Mouse (Mus musculus): ENCODE measurements around the gene Cyb5rl. TPM values are rescaled to one million over a fixed set of nuclear protein-coding genes. Genes with fewer than 3 reads are reported as not detected.

The Cyb5rl gene
- polyA plus RNA-seq, 1 experiment from 2014 or later, result 6.6 TPM

DNA sequence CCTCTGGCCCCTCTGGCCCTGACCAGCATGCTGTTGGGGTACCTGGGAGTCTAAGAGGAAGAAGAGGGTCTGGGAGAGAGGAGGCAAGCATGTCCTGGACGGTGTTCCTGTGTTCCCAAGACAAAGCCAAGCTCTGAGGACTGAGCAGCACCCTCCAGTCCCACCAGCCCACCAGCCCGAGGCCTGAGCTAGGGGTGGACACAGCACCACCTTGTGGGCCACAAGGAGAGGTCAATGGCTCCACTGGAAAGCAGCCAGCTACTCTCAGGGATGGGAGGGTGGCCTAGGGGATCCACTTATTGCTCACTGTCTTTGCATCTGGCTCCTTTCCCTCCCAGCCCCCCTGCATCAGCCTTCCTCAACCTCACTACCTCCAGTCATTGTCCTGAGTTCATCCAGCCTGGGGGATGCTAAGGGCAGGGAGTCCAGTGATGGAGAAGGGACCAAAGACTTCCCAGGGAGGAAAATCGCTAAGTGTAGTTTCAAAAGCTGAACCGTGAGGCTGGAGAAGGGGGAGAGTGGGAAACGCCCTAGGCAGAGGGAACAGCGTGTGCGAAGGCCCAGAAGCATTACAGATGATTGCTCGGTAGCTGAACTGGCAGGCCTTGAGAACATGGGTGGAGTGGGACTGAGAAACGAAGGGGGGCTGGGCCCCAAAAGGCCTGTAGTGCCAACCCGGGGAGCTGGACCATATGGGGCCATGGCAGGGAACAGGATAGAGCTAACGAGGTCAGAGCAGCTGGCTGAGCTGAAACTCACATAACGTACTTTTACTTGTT, 54.6 kb downstream of the Cyb5rl start:
- peaks cover 10% of the 10 kb centered on the region for H3K4me1 ChIP-seq (replicated peaks)
- H3K27ac ChIP-seq, result no peak overlapping the region
- H3K4me3 ChIP-seq (replicated peaks), result no peak overlapping the region
- 54% methylated on average over 12 of the region's 12 CpGs for WGBS
- no peaks in the 10 kb centered on the region for H3K9me3 ChIP-seq
- no peaks in the 10 kb centered on the region for H3K27me3 ChIP-seq (replicated peaks)
- H3K9ac ChIP-seq, result no peak overlapping the region
- no peaks in the 10 kb centered on the region for H3K36me3 ChIP-seq
- ATAC-seq, result 0 out of 2 replicates have a peak, but pooled peaks have one; percentile 18
- H3K4me2 ChIP-seq (replicated peaks), result no peak overlapping the region

DNA sequence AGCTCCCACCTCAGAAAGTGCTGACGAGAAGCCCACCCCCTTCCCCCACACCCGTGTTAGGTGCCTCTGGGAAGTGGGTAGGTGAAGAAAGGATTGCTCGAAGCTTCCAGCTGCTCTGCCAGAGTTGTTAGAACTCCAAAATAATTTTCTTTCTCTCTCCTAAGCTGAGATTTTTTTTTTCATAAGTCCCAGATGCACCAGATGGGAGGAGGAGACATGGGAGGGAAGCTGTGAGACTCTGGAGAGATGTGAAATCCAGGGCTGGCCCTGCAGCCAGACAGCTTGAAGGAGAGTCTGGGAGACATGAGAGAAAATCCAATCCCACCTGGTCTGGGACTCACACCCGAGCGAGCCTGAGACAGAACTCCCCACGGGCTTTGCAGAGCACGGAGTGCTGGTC, 57.6 kb downstream of the Cyb5rl start:
- H3K4me3 ChIP-seq (replicated peaks), result no peak overlapping the region
- no peaks in the 10 kb centered on the region for H3K36me3 ChIP-seq
- 50% methylated on average over 7 of the region's 7 CpGs for WGBS
- no peaks in the 10 kb centered on the region for H3K27me3 ChIP-seq (replicated peaks)
- H3K9ac ChIP-seq, result no peak overlapping the region
- no peak for ATAC-seq
- H3K9me3 ChIP-seq, result no peaks in the 10 kb centered on the region
- peaks cover 18% of the 10 kb centered on the region for H3K4me1 ChIP-seq (replicated peaks)
- H3K4me2 ChIP-seq (replicated peaks), result no peak overlapping the region
- no peak overlapping the region for H3K27ac ChIP-seq

DNA sequence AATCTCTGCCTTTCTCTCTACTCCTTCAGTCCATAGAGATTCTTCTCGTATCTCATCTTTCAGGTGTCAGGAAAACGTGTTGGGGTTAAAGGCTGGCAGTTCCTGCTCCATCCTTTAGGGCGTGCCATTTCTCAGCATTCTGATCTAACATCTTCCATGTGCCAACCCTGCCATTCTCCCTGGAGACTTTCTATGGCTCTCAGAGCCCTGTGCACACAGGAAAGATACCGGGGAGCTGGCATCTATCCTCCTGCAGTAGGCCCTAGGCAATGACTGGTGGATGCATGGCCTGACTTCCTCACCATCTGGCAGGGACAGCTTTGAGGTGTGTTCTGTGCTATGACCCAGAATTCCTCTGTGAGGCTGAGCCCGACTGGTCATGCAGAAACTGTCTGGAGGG, 58.3 kb downstream of the Cyb5rl start:
- H3K4me2 ChIP-seq (replicated peaks), result no peak overlapping the region
- 72% methylated on average over 5 of the region's 5 CpGs for WGBS
- peaks cover 18% of the 10 kb centered on the region for H3K4me1 ChIP-seq (replicated peaks)
- no peak overlapping the region for H3K4me3 ChIP-seq (replicated peaks)
- no peak overlapping the region for H3K9ac ChIP-seq
- ATAC-seq, result no peak
- H3K27ac ChIP-seq, result no peak overlapping the region
- H3K9me3 ChIP-seq, result no peaks in the 10 kb centered on the region
- H3K36me3 ChIP-seq, result no peaks in the 10 kb centered on the region
- no peaks in the 10 kb centered on the region for H3K27me3 ChIP-seq (replicated peaks)

DNA sequence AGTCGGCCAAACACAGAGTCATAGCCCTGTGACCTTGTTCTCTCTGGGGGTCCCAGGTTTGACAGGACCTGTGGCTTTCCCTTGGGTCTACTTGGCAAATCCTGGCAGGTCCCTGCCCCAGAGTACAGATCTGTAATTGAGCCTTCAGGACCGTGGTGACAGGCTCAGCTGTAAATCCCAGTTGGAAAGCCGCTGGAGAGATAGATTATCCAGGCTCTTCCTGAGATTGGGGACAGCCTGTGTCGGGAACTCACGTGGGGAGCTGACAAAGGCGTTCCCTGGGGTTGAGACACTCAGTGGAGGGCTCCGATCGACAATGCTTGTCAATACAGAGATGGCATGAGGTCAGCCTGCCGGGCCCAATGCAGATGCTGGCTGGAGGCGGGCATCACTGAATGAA, 59.6 kb downstream of the Cyb5rl start:
- Histone ChIP-seq H3K4me3 (replicated peaks) (no peak overlapping the region), H3K4me1 (replicated peaks) (peaks cover 20% of the 10 kb centered on the region), H3K27ac (no peak overlapping the region), H3K27me3 (replicated peaks) (no peaks in the 10 kb centered on the region), H3K4me2 (replicated peaks) (no peak overlapping the region), H3K9ac (no peak overlapping the region), H3K9me3 (no peaks in the 10 kb centered on the region), H3K36me3 (no peaks in the 10 kb centered on the region)
- 70% methylated on average over 10 of the region's 10 CpGs for WGBS
- no peak for ATAC-seq

DNA sequence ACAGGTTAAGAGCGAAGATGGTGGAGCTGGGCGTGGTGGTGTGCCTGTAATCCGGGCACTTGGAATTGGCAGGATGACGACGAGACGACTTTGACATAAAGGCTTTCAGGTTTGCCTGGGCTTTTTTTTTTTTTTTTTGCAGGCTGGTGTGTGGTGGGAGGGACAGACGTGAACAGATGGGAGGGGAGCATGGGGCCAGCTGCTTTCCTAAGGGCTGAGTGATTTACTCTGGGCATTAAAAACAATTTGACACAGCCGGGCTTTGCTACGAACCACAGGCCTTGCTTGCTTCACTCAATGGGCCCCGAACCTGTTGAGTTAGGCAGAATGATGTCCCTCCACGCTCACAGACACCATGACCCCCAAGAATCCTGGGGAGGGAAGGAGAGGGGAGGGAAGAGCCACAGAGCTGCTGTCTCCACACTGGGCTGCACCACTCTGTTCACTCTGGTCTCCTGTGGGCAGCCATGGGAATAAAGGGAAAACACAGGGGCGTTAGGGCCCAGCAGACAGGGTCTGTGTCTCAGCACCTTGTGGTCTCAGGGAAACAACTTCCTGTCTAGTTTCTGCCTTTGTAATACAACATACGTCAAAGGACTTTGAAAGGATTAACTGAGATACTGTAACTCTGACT, 60.2 kb downstream of the Cyb5rl start:
- Histone ChIP-seq H3K4me2 (replicated peaks) (no peak overlapping the region), H3K4me1 (replicated peaks) (peaks cover 17% of the 10 kb centered on the region), H3K27me3 (replicated peaks) (no peaks in the 10 kb centered on the region), H3K4me3 (replicated peaks) (no peak overlapping the region), H3K9me3 (no peaks in the 10 kb centered on the region), H3K27ac (no peak overlapping the region), H3K36me3 (no peaks in the 10 kb centered on the region), H3K9ac (no peak overlapping the region)
- no peak for ATAC-seq
- WGBS, result 58% methylated on average over 13 of the region's 13 CpGs

DNA sequence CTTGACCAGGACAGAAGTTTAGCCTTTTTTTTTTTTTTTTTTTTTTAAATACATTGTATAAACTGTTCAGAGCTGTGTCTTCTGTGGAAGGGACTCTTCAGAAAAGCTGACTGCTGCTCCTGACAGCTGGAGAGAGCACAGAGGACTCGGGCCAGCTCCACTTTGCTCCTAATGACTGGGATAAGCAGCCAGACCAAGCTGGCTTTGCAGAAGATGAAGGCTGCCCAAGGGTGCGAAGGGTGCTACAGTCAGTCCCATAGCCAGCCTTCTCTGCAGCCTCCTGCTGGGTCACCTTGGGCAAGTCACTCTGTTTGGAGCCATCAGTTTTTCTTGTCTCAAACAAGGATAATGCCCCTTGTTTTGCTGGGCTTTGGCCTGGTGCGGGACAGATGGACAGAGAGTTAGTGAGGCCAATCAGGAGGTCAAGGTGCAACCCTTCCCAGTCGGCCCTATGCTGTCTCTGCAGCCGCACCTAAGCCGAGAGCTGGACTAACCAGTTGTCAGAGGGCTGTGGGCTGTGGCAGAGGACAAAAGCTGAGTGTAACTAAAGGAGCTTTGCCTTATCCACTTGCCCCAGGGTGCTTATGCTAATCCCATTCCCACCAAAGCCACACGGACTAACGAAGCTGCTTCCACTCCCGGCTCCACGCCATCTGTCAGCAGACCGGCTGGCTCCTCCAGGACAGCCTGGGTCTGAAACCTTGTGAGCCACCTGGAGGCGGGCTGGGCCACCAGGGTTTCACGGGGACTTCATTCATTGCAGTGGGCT, 61.3 kb downstream of the Cyb5rl start:
- Histone ChIP-seq H3K4me3 (replicated peaks) (no peak overlapping the region), H3K4me2 (replicated peaks) (no peak overlapping the region), H3K27me3 (replicated peaks) (no peaks in the 10 kb centered on the region), H3K36me3 (no peaks in the 10 kb centered on the region), H3K9me3 (no peaks in the 10 kb centered on the region), H3K4me1 (replicated peaks) (peaks cover 17% of the 10 kb centered on the region), H3K9ac (no peak overlapping the region), H3K27ac (peak overlapping the region; percentile 48; the same call in 1 of the 2 replicates)
- peak; percentile 51 for ATAC-seq
- WGBS, result 46% methylated on average over 13 of the region's 13 CpGs

DNA sequence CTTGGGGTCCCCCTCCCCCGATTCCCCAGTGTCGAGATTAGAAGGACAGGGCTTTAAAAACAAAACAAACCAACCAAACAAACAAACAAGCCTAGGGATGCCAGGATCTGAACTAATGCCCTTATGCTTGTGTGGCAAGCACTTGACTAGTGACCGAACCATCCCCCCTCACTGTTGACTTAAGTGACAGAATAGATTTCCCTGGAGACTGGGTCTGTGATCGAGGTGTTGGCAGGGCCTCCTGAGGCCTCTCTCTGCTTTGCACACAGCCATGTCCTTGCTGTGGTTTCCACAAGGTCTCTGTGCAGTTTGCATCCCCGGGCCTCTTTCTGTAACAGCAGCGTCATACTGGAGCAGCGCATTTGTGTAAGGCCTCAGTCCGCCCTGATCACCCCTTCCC, 62.6 kb downstream of the Cyb5rl start:
- Histone ChIP-seq H3K9ac (no peak overlapping the region), H3K36me3 (no peaks in the 10 kb centered on the region), H3K4me3 (replicated peaks) (no peak overlapping the region), H3K4me1 (replicated peaks) (peaks cover 14% of the 10 kb centered on the region), H3K27me3 (replicated peaks) (no peaks in the 10 kb centered on the region), H3K4me2 (replicated peaks) (no peak overlapping the region), H3K9me3 (no peaks in the 10 kb centered on the region), H3K27ac (no peak overlapping the region)
- WGBS, result 74% methylated on average over 8 of the region's 8 CpGs
- no peak for ATAC-seq

DNA sequence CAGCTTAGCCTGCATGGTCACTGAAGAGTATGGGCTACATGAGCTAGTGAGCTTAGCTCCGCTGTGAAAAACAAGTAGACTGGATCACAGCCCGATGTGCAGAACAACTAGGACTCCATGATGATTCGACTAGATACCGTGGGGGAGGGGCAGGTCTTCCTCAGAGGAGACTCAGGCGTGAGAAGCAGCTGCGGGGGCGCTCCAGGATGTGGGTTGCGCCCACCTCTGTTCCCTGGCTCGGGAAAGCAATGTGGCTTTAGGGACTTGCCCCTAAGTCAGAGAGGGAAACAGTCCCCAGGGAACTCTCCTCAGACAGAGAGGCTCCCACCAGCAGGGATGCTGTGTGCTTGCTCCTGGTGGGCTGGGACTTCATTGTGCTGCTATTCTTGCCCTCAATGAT, 63.7 kb downstream of the Cyb5rl start:
- no peak overlapping the region for H3K9ac ChIP-seq
- no peak overlapping the region for H3K4me2 ChIP-seq (replicated peaks)
- no peaks in the 10 kb centered on the region for H3K9me3 ChIP-seq
- 29% methylated on average over 9 of the region's 9 CpGs for WGBS
- no peaks in the 10 kb centered on the region for H3K27me3 ChIP-seq (replicated peaks)
- H3K27ac ChIP-seq, result no peak overlapping the region
- no peaks in the 10 kb centered on the region for H3K36me3 ChIP-seq
- H3K4me1 ChIP-seq (replicated peaks), result peaks cover 14% of the 10 kb centered on the region
- no peak for ATAC-seq
- H3K4me3 ChIP-seq (replicated peaks), result no peak overlapping the region

DNA sequence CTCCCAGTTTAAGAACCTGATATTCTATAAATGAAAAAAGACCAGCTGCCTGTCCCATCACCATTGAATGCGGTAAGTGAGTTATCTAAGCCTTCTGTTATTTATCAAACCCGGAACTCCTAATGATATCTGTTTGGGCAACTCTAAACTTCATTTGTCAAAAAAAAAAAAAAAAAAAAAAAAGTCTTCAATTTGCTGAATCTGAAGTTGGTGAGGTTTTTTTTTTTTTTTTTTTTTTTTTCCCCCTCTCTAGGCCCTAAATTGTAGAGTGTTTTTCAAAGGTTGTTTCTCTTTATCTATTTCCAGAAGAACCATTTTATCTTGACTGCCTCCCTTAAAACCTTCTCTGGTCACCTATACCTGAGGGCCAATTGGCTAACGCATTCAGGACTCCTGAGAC, 68.1 kb downstream of the Cyb5rl start:
- Histone ChIP-seq H3K4me2 (replicated peaks) (no peak overlapping the region), H3K27ac (no peak overlapping the region), H3K4me1 (replicated peaks) (peaks cover 16% of the 10 kb centered on the region)

DNA sequence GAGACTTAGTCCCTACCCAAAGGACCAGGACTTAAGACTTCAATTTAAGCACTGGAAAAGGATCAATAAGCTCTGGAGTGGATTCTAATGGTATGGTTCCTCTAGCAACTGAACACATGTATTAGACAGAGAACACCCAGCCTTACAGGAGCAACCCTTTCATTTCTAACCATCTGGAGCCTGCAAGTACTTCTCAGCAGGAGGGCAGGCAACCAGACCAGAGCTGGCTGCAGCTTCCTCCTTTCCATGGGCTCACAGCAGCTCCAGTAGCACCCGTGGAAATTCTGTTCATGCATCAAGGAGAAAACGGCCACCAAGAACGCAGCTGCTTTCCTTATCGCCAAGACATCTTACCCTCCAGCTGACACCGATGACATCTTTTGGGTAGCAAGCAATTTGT, 68.9 kb downstream of the Cyb5rl start:
- no peak for ATAC-seq
- peaks cover 16% of the 10 kb centered on the region for H3K4me1 ChIP-seq (replicated peaks)
- no peaks in the 10 kb centered on the region for H3K9me3 ChIP-seq
- no peaks in the 10 kb centered on the region for H3K27me3 ChIP-seq (replicated peaks)
- no peak overlapping the region for H3K4me3 ChIP-seq (replicated peaks)
- no peak overlapping the region for H3K4me2 ChIP-seq (replicated peaks)
- WGBS, result 75% methylated on average over 5 of the region's 5 CpGs
- peaks cover 5% of the 10 kb centered on the region; the same call in 1 of the 2 replicates for H3K36me3 ChIP-seq
- H3K9ac ChIP-seq, result no peak overlapping the region
- no peak overlapping the region for H3K27ac ChIP-seq

More for the DNA sequence above, 68.1 kb downstream of the Cyb5rl start:
- Histone ChIP-seq H3K4me3 (replicated peaks) (no peak overlapping the region), H3K9ac (no peak overlapping the region), H3K27me3 (replicated peaks) (no peaks in the 10 kb centered on the region), H3K36me3 (peaks cover 5% of the 10 kb centered on the region; the same call in 1 of the 2 replicates), H3K9me3 (no peaks in the 10 kb centered on the region)
- ATAC-seq, result no peak
- WGBS, result 75% methylated on average over 3 of the region's 3 CpGs

DNA sequence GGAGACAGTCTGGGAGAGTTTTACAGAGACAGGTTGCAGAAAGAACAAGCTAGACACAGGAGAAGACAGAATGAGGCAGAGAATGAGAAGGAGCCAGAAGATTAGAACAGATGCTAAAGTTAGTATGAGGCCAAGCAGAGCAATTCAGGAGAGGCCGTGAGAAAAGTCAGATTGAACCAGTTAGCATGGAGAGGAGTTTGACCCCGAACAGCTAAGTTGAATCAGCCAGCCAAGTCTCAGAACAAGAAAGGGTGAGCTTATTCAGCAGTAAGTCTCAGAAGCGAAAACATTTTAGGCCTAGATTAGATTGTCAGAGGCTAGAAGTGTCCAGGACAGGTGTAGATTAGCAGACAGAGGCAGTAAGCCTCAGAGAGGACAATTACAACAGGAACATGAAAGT, 69.7 kb downstream of the Cyb5rl start:
- Histone ChIP-seq H3K27me3 (replicated peaks) (no peaks in the 10 kb centered on the region), H3K9ac (no peak overlapping the region), H3K4me3 (replicated peaks) (no peak overlapping the region), H3K4me2 (replicated peaks) (no peak overlapping the region), H3K36me3 (peaks cover 5% of the 10 kb centered on the region; the same call in 1 of the 2 replicates), H3K9me3 (no peaks in the 10 kb centered on the region), H3K4me1 (replicated peaks) (peaks cover 14% of the 10 kb centered on the region), H3K27ac (no peak overlapping the region)
- ATAC-seq, result no peak
- WGBS, result 60% methylated on average over 3 of the region's 3 CpGs

Data from intestine, embryonic 15.5 days (tissue).